Mouse (Mus musculus): ENCODE results near the gene Flad1. TPM values are rescaled to one million over a fixed set of nuclear protein-coding genes. Genes with fewer than 3 reads are reported as not detected.

The Flad1 gene
- 34.7 and 49.3 TPM in 2 replicates for polyA plus RNA-seq (2012; rRNA removed)

GRCm38 (mm10) chr3:89411490-89412393, at the start of gene Flad1:
Gene Flad1, minus strand, starts transcription at chr3:89411870.

GRCm38 (mm10) chr3:89454401-89455177, 42.9 kb upstream of the Flad1 start, which contains the start of gene Pmvk:
Gene Pmvk, plus strand, starts transcription at chr3:89454541.

GRCm38 (mm10) chr3:89436176-89437113, 24.8 kb upstream of the Flad1 start, which contains the start of gene Pbxip1:
Gene Pbxip1, plus strand, starts transcription at chr3:89436706.

GRCm38 (mm10) chr3:89430171-89431159, 18.8 kb upstream of the Flad1 start, which contains the start of gene Pygo2:
Gene Pygo2, plus strand, starts transcription at chr3:89430214.

GRCm38 (mm10) chr3:89418170-89418860, 6.6 kb upstream of the Flad1 start, which contains the start of the genes Cks1b and Shc1:
Gene Cks1b, minus strand, starts transcription at chr3:89418383.
Gene Shc1, plus strand, starts transcription at chr3:89418443.

GRCm38 (mm10) chr3:89402693-89403092, 9.0 kb downstream of the Flad1 start, which contains the start of gene Lenep:
Gene Lenep, minus strand, starts transcription at chr3:89402793.

GRCm38 (mm10) chr3:89394006-89394893, 17.4 kb downstream of the Flad1 start, which contains the start of gene Zbtb7b:
Gene Zbtb7b, minus strand, starts transcription at chr3:89394776.

GRCm38 (mm10) chr3:89365153-89365485, 46.6 kb downstream of the Flad1 start, which contains the start of gene Dcst1:
Gene Dcst1, minus strand, starts transcription at chr3:89365253.

GRCm38 (mm10) chr3:89361675-89362074, 50.0 kb downstream of the Flad1 start, which contains the start of gene Dcst2:
Gene Dcst2, plus strand, starts transcription at chr3:89361975.

Other genes with a start within 250 kb of the Flad1 start
- 89.7 and 99.3 TPM in 2 replicates for gene Clk2, start 247.1 kb downstream of the Flad1 start, polyA plus RNA-seq (2012; rRNA removed)
- 154 and 183 TPM in 2 replicates for gene Scamp3, start 234.4 kb downstream of the Flad1 start, polyA plus RNA-seq (2012; rRNA removed)
- 63.7 and 65.9 TPM in 2 replicates for gene Fam189b, start 228.7 kb downstream of the Flad1 start, polyA plus RNA-seq (2012; rRNA removed)
- 61.5 and 89.3 TPM in 2 replicates for gene Gba, start 208.9 kb downstream of the Flad1 start, polyA plus RNA-seq (2012; rRNA removed)
- gene Thbs3, start 196.7 kb downstream of the Flad1 start, polyA plus RNA-seq (2012; rRNA removed) = 59.8 and 60.5 TPM in 2 replicates
- gene Mtx1, start 184.8 kb downstream of the Flad1 start, polyA plus RNA-seq (2012; rRNA removed) = 229 and 256 TPM in 2 replicates
- gene Muc1, start 182.8 kb downstream of the Flad1 start, polyA plus RNA-seq (2012; rRNA removed) = 16.1 and 33.4 TPM in 2 replicates
- 267 and 351 TPM in 2 replicates for gene Krtcap2, start 165.9 kb downstream of the Flad1 start, polyA plus RNA-seq (2012; rRNA removed)
- 16.5 and 20.5 TPM in 2 replicates for gene Trim46, start 165.6 kb downstream of the Flad1 start, polyA plus RNA-seq (2012; rRNA removed)
- gene Dpm3, start 152.5 kb downstream of the Flad1 start, polyA plus RNA-seq (2012; rRNA removed) = 503 and 662 TPM in 2 replicates
- 203 and 215 TPM in 2 replicates for gene Slc50a1, start 141.3 kb downstream of the Flad1 start, polyA plus RNA-seq (2012; rRNA removed)
- 43.0 and 48.2 TPM in 2 replicates for gene Efna1, start 130.7 kb downstream of the Flad1 start, polyA plus RNA-seq (2012; rRNA removed)
- gene Efna3, start 88.9 kb downstream of the Flad1 start, polyA plus RNA-seq (2012; rRNA removed) = 1.9 and 5.0 TPM in 2 replicates
- 36.4 and 44.7 TPM in 2 replicates for gene Efna4, start 73.8 kb downstream of the Flad1 start, polyA plus RNA-seq (2012; rRNA removed)
- gene Adam15, start 61.9 kb downstream of the Flad1 start, polyA plus RNA-seq (2012; rRNA removed) = 179 and 187 TPM in 2 replicates
- gene Dcst2, start 49.9 kb downstream of the Flad1 start, polyA plus RNA-seq (2012; rRNA removed) = 0.23 and 0.62 TPM in 2 replicates
- gene Dcst1, start 46.6 kb downstream of the Flad1 start, polyA plus RNA-seq (2012; rRNA removed) = 0.30 and 0.32 TPM in 2 replicates
- gene Zbtb7b, start 17.1 kb downstream of the Flad1 start, polyA plus RNA-seq (2012; rRNA removed) = 68.2 and 77.9 TPM in 2 replicates
- 2.0 TPM in 1 of 2 replicates, not detected in the other for gene Lenep, start 9.1 kb downstream of the Flad1 start, polyA plus RNA-seq (2012; rRNA removed)
- gene Cks1b, start 6.5 kb upstream of the Flad1 start, polyA plus RNA-seq (2012; rRNA removed) = 40.3 and 61.0 TPM in 2 replicates
- gene Shc1, start 6.6 kb upstream of the Flad1 start, polyA plus RNA-seq (2012; rRNA removed) = 116 and 134 TPM in 2 replicates
- gene Pygo2, start 18.3 kb upstream of the Flad1 start, polyA plus RNA-seq (2012; rRNA removed) = 179 and 285 TPM in 2 replicates
- 80.0 and 83.8 TPM in 2 replicates for gene Pbxip1, start 24.8 kb upstream of the Flad1 start, polyA plus RNA-seq (2012; rRNA removed)
- 17.7 and 21.3 TPM in 2 replicates for gene Pmvk, start 42.7 kb upstream of the Flad1 start, polyA plus RNA-seq (2012; rRNA removed)
- 8.1 and 8.4 TPM in 2 replicates for gene Kcnn3, start 108.3 kb upstream of the Flad1 start, polyA plus RNA-seq (2012; rRNA removed)

Measured in ovary, adult 2 months (tissue).